Mouse (Mus musculus) neural tube, embryonic 12.5 days (tissue): Measurements from ENCODE around the gene Tbkbp1. TPM values are rescaled to one million over a fixed set of nuclear protein-coding genes. Genes with fewer than 3 reads are reported as not detected.
A peak's percentile ranks its signal among the peaks of the same experiment; 100 is the strongest.

Experiments
- ATAC-seq: fragments of 200-750 bp; cut with Nextera tagmentation; 2 replicates; pipeline ENCODE4 v1.8.0; 2017; ENCODE audit warnings: low read depth, mild to moderate bottlenecking, moderate TSS enrichment, moderate library complexity; ENCODE audit not compliant: low FRiP score
- H3K27ac ChIP-seq: fragments of 300-500 bp; sonication (generic); 2 replicates; pipeline ENCODE4 v1.5.1; 2016
- H3K27me3 ChIP-seq: fragments of 300-500 bp; sonication (generic); replicated peaks from 2 replicates; pipeline ENCODE4 v1.6.1; 2016; ENCODE audit warnings: mild to moderate bottlenecking
- H3K36me3 ChIP-seq: fragments of 300-500 bp; sonication (generic); 2 replicates; pipeline ENCODE4 v1.6.1; 2016; ENCODE audit warnings: mild to moderate bottlenecking
- H3K4me1 ChIP-seq: fragments of 300-500 bp; sonication (generic); 2 replicates; pipeline ENCODE4 v1.6.1; 2016
- H3K4me2 ChIP-seq: fragments of 300-500 bp; sonication (generic); replicated peaks from 2 replicates; pipeline ENCODE4 v1.6.1; 2016; ENCODE audit warnings: mild to moderate bottlenecking
- H3K4me3 ChIP-seq: fragments of 300-500 bp; sonication (generic); 2 replicates; pipeline ENCODE4 v1.5.1; 2016
- H3K9ac ChIP-seq: fragments of 300-500 bp; sonication (generic); 2 replicates; pipeline ENCODE4 v1.6.1; 2016; ENCODE audit warnings: mild to moderate bottlenecking
- H3K9me3 ChIP-seq: fragments of 300-500 bp; sonication (generic); 2 replicates; pipeline ENCODE4 v1.6.1; 2016; ENCODE audit warnings: mild to moderate bottlenecking
- WGBS: fragments of 180-500 bp; shearing (Covaris S2); methylation state at CpG from one replicate; pipeline ENCODE4 v1.1.7; 2016; 5-methylcytosine and 5-hydroxymethylcytosine counted together
- polyA plus RNA-seq: library from polyadenylated mRNA; unstranded; fragments of >200 nt; fragmentation: Nextera tagmentation; extraction: Ambion mirVana; gene quantifications from 2 replicates; pipeline ENCODE4 v1.2.1, GENCODE M21; 2016

Gene Tbkbp1
- polyA plus RNA-seq, 1 experiment from 2014 or later = 10.5 TPM

DNA sequence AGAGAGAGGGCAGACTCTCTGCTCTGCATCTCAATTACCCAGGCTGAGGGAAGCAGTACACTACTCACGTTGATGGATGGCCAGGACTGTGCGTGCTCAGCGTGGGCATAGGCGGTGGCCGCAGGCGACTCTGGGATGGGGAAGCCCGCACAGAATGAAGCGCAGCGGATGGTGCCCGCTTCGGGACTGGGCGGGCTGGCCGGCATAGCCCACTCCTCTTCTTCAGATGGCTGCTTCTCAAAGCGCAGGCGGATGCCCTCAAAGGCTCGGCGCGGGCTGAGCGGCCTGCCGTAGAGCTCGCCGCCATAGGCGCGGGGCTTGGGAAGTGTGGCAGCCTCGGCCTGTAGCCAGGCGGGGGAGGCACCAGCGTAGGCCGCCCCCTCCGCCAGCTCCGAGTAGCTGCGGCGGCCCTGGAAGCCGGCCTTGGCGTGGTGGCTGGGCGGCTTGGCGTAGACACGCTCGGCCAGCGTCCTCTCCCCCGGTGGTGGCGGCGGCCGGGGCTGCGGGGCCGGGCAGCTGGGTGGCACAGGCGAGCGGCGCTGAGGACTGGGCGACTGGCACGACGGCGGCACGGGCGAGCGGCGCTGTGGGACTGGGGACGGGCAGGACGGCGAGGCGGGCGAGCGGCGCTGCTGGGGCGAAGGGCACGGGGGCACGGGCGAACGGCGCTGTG lies 12.6 kb downstream of the Tbkbp1 start:
- Histone ChIP-seq H3K9ac (peak overlapping the region; percentile 75), H3K4me2 (peak overlapping the region; percentile 92), H3K4me1 (peaks cover 30% of the 10 kb centered on the region), H3K27me3 (peaks cover 26% of the 10 kb centered on the region), H3K4me3 (peak overlapping the region; percentile 47), H3K36me3 (peaks cover 10% of the 10 kb centered on the region), H3K27ac (peak overlapping the region; percentile 78), H3K9me3 (no peaks in the 10 kb centered on the region)
- WGBS = 7% methylated on average over 69 of the region's 69 CpGs
- ATAC-seq = peak; percentile 73

GRCm38 (mm10) chr11:97133270-97133669 lies 18.0 kb downstream of the Tbkbp1 start:
- peaks cover 18% of the 10 kb centered on the region for H3K27me3 ChIP-seq
- peaks cover 15% of the 10 kb centered on the region for H3K4me1 ChIP-seq
- ATAC-seq = no peak
- no peak overlapping the region for H3K4me2 ChIP-seq
- H3K9me3 ChIP-seq = no peaks in the 10 kb centered on the region
- no peak overlapping the region for H3K27ac ChIP-seq
- H3K9ac ChIP-seq = no peak overlapping the region
- no peak overlapping the region for H3K4me3 ChIP-seq
- peaks cover 7% of the 10 kb centered on the region for H3K36me3 ChIP-seq
- WGBS = 60% methylated on average over 5 of the region's 5 CpGs

- Histone ChIP-seq H3K9me3 (no peaks in the 10 kb centered on the region), H3K27me3 (peaks cover 21% of the 10 kb centered on the region), H3K4me2 (no peak overlapping the region), H3K36me3 (peaks cover 3% of the 10 kb centered on the region), H3K9ac (no peak overlapping the region), H3K4me1 (peaks cover 9% of the 10 kb centered on the region; the same call in 1 of the 2 replicates), H3K4me3 (no peak overlapping the region), H3K27ac (no peak overlapping the region)
- ATAC-seq = no peak
- WGBS = 28% methylated on average over 6 of the region's 6 CpGs
Observed at GRCm38 (mm10) chr11:97132185-97132584, 19.1 kb downstream of the Tbkbp1 start.

DNA sequence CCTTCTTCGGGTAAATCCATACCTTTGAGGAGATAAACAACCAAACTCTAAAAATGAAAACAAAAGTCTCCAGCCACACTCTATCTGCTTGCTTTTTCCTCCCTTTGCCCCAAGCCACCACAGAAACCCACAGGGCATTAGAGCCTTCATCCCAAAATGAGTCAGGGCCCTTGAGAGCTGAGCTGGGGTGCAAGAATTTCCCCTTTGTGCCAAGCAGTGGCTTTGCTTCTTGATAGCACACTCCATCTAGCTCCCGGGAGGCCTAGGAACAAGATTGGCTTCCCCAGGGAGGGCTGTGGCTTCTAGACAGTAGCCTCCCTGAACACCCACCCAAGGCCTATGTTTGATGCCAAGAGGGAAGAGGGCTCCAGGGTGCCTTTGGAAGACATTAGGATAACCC lies 19.6 kb downstream of the Tbkbp1 start:
- no peaks in the 10 kb centered on the region for H3K9me3 ChIP-seq
- H3K36me3 ChIP-seq = no peaks in the 10 kb centered on the region
- H3K27ac ChIP-seq = no peak overlapping the region
- 79% methylated on average over 2 of the region's 2 CpGs for WGBS
- no peak overlapping the region for H3K4me3 ChIP-seq
- H3K4me2 ChIP-seq = no peak overlapping the region
- H3K4me1 ChIP-seq = peaks cover 13% of the 10 kb centered on the region; the same call in 1 of the 2 replicates
- peaks cover 21% of the 10 kb centered on the region for H3K27me3 ChIP-seq
- no peak for ATAC-seq
- H3K9ac ChIP-seq = no peak overlapping the region

DNA sequence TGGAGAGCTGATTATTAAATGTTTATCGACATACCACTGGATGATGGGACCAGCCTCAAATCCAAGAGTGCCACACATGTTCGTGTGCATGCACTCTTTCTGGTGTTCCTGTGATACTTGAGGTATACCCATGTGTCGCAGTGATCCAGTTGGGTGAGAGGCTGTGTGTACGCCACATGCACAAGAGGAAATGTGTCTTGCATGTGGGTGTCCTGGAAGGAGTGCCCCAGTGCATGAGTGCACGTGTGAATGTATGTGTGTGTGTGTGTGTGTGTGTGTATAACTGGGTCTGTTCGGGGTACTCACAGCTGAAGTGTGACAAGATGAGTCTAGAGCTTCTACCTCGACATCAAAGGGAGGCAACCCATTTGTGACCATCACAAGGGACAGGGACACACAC lies 21.0 kb downstream of the Tbkbp1 start:
- H3K9me3 ChIP-seq = no peaks in the 10 kb centered on the region
- no peak overlapping the region for H3K4me3 ChIP-seq
- no peaks in the 10 kb centered on the region for H3K36me3 ChIP-seq
- no peak overlapping the region for H3K4me2 ChIP-seq
- H3K27me3 ChIP-seq = peaks cover 13% of the 10 kb centered on the region
- no peak overlapping the region for H3K9ac ChIP-seq
- peaks cover 14% of the 10 kb centered on the region; the same call in 1 of the 2 replicates for H3K4me1 ChIP-seq
- WGBS = 91% methylated on average over 6 of the region's 7 CpGs
- H3K27ac ChIP-seq = no peak overlapping the region
- no peak for ATAC-seq

DNA sequence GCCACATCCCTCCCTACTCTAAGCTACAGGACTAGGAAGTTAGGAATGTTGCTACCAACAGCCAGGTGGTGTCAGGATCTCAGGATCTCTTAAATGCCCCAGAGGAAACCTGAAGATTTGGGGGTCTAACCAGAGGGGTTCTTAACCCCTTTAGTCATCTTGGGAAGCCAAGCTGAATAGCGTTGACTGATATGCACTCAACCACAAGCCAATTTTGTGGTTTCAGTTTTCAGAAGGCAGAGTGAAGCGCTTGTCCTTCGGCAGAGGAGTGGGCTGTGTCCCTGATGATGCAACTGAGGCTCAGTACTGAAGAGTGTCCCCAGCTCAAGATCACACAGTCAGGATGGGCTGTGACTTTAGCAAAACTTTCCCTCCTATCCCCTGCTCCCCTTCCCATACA lies 22.3 kb downstream of the Tbkbp1 start:
- Histone ChIP-seq H3K36me3 (no peaks in the 10 kb centered on the region), H3K4me3 (no peak overlapping the region), H3K27ac (no peak overlapping the region), H3K4me2 (no peak overlapping the region), H3K4me1 (peaks cover 14% of the 10 kb centered on the region), H3K9ac (no peak overlapping the region), H3K27me3 (peaks cover 13% of the 10 kb centered on the region), H3K9me3 (no peaks in the 10 kb centered on the region)
- 71% methylated on average over 3 of the region's 3 CpGs for WGBS
- ATAC-seq = no peak

DNA sequence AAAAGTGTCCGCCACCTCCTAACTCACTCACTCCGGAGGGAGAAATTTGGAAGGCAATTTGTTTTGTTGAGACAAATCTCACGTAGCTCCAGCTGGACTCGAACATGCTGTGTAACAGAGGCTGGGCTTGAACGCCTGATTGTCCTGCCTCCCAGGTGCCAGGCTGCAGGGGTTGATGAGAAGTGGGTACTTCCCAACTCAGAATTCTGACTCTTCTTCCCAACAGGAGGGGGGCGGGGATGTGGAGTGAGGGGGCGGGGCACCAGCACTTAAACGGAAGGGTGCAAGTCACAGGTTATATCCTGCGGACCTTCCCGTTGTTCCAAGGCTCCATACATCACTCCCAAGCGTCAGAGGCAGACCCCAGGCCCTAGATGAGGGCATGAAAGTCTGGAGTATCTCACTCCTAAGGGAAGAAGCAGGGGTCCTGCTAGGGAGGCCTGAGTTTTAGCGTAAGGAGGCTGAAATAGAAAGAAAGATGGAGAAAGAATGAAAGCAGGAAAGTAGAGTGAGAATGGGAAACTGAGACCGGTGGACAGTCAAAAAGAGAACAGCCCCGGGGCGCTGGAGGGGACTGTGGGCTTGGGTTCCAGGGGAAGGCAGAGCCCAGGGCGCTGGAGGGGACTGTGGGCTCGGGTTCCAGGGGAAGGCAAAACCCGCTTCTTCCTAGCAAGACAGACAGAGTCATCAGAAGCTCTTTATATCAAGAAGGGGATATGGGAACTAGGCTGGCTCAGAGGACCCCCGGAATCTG lies 23.6 kb downstream of the Tbkbp1 start:
- 17% methylated on average over 19 of the region's 19 CpGs for WGBS
- peak overlapping the region; percentile 75 for H3K4me2 ChIP-seq
- no peak for ATAC-seq
- H3K4me3 ChIP-seq = peak overlapping the region; percentile 34
- H3K36me3 ChIP-seq = no peaks in the 10 kb centered on the region
- H3K9ac ChIP-seq = peak overlapping the region; percentile 42; the same call in 1 of the 2 replicates
- peaks cover 19% of the 10 kb centered on the region for H3K4me1 ChIP-seq
- H3K27me3 ChIP-seq = peaks cover 13% of the 10 kb centered on the region
- H3K9me3 ChIP-seq = no peaks in the 10 kb centered on the region
- no peak overlapping the region for H3K27ac ChIP-seq

GRCm38 (mm10) chr11:97126645-97127468 lies 24.4 kb downstream of the Tbkbp1 start:
- H3K9ac ChIP-seq = peak overlapping the region; percentile 42; the same call in 1 of the 2 replicates
- 4% methylated on average over 32 of the region's 32 CpGs for WGBS
- peaks cover 19% of the 10 kb centered on the region for H3K4me1 ChIP-seq
- ATAC-seq = peak; percentile 29; the same call in 1 of the 2 replicates
- H3K4me3 ChIP-seq = peak overlapping the region; percentile 34
- H3K27me3 ChIP-seq = peaks cover 13% of the 10 kb centered on the region
- no peaks in the 10 kb centered on the region for H3K36me3 ChIP-seq
- no peak overlapping the region for H3K27ac ChIP-seq
- peak overlapping the region; percentile 75 for H3K4me2 ChIP-seq
- H3K9me3 ChIP-seq = no peaks in the 10 kb centered on the region

DNA sequence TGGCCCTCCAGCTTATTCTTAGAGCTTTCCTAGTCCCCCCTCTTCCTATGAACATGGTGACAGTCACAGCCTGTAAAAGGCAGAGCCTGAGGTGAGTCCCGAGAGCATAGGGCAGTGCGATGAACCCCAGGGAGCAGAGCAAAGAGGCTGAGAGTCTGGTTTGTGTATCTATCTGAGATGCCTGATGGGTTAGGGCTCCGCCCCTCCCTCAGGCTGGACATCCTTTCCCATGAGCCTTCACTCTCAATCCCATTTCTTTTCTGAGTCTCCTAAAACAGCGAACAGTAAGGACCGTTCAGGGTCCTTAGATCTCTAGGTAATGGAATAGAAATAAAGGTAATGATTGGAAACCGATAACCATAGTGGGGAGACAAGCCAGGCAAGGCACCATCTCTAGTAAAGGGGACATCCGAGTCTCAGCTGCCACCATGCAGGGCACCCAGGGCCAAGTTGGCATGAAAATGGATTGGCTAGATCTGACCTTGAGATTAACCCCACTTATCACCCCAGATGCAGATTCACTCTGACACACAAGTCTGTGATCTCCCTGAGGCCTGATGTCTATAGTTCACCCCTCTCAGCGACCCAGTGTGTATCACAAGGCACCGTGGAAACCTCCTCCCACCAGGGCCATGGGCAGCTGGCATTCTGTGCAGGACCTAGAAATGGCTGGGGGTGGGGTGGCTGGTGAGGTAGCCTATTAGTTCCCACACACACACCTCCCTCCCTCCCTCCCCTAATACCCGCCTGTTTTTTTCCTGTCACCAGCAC lies 26.8 kb downstream of the Tbkbp1 start:
- H3K4me1 ChIP-seq = peaks cover 19% of the 10 kb centered on the region
- ATAC-seq = no peak
- H3K27ac ChIP-seq = no peak overlapping the region
- H3K9ac ChIP-seq = no peak overlapping the region
- no peak overlapping the region for H3K4me3 ChIP-seq
- no peak overlapping the region for H3K4me2 ChIP-seq
- 63% methylated on average over 10 of the region's 10 CpGs for WGBS
- peaks cover 8% of the 10 kb centered on the region for H3K27me3 ChIP-seq
- no peaks in the 10 kb centered on the region for H3K36me3 ChIP-seq
- H3K9me3 ChIP-seq = no peaks in the 10 kb centered on the region

GRCm38 (mm10) chr11:97123282-97123890 lies 27.9 kb downstream of the Tbkbp1 start:
- Histone ChIP-seq H3K4me3 (no peak overlapping the region), H3K27ac (no peak overlapping the region), H3K27me3 (peaks cover 12% of the 10 kb centered on the region), H3K4me1 (peaks cover 19% of the 10 kb centered on the region), H3K36me3 (no peaks in the 10 kb centered on the region), H3K9me3 (no peaks in the 10 kb centered on the region), H3K4me2 (no peak overlapping the region), H3K9ac (0 out of 2 replicates have a peak overlapping the region, but pooled peaks have one; percentile 26)
- WGBS = 21% methylated on average over 11 of the region's 11 CpGs
- no peak for ATAC-seq

DNA sequence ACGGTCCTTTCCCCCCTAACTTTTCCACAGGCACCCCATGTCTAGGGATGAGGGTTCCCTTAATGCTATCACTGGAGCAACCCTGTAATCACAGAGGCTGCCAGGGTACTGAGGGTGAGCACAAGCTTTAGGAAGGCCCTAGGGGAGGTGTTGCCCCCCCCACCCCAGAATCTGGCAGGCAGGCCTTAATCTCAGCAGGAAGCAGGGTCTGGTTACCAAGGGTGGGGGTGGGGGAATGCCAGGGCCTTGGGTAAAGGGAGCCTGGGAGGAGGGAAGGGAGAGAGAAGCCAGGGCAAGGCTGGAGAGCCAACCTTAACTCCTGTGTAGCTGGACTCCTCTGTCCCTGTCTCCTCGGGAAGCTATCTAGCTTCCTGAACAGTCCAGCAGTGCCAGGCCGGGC lies 30.7 kb downstream of the Tbkbp1 start:
- no peaks in the 10 kb centered on the region for H3K9me3 ChIP-seq

More for the DNA sequence above, 30.7 kb downstream of the Tbkbp1 start:
- Histone ChIP-seq H3K4me3 (no peak overlapping the region), H3K36me3 (no peaks in the 10 kb centered on the region), H3K27ac (no peak overlapping the region), H3K9ac (no peak overlapping the region), H3K27me3 (peaks cover 32% of the 10 kb centered on the region), H3K4me2 (no peak overlapping the region), H3K4me1 (peaks cover 8% of the 10 kb centered on the region; the same call in 1 of the 2 replicates)
- ATAC-seq = no peak
- WGBS = 69% methylated on average over 3 of the region's 3 CpGs
